Mouse (Mus musculus) embryo, embryonic 9.5 days (tissue): ENCODE data around the gene Mlc1.

Experiments used
- DNase-seq: peaks from one replicate; pipeline ENCODE4 v3.0.0-alpha.2; 2017; ENCODE audit errors: extremely low spot score

Gene Mlc1

GRCm38 (mm10) chr15:88978281-88979137, at the start of gene Mlc1:
Gene Mlc1, minus strand, starts transcription at chr15:88979007.
- peak; percentile 50 for DNase-seq

GRCm38 (mm10) chr15:89020492-89020891, 41.7 kb upstream of the Mlc1 start:
- no peak for DNase-seq

GRCm38 (mm10) chr15:89020085-89020484, 41.3 kb upstream of the Mlc1 start:
- DNase-seq, result no peak

- no peak for DNase-seq
Measured at GRCm38 (mm10) chr15:89016722-89017121, 37.9 kb upstream of the Mlc1 start.

- no peak for DNase-seq
Measured at GRCm38 (mm10) chr15:89007781-89008180, 29.0 kb upstream of the Mlc1 start.

- DNase-seq, result no peak
Measured at GRCm38 (mm10) chr15:89007002-89007401, 28.2 kb upstream of the Mlc1 start.

- no peak for DNase-seq
Measured at GRCm38 (mm10) chr15:89001245-89001644, 22.4 kb upstream of the Mlc1 start.

GRCm38 (mm10) chr15:89000367-89000766, 21.6 kb upstream of the Mlc1 start:
- DNase-seq, result no peak

GRCm38 (mm10) chr15:88999124-88999523, 20.3 kb upstream of the Mlc1 start:
- DNase-seq, result no peak

GRCm38 (mm10) chr15:88998636-88999035, 19.8 kb upstream of the Mlc1 start:
- no peak for DNase-seq

- DNase-seq, result no peak
Measured at GRCm38 (mm10) chr15:88989236-88989635, 10.4 kb upstream of the Mlc1 start.

- no peak for DNase-seq
Measured at GRCm38 (mm10) chr15:88982534-88983079, 3.8 kb upstream of the Mlc1 start, which contains the start of gene Mov10l1. Gene Mov10l1, plus strand, starts transcription at chr15:88982909.

- no peak for DNase-seq
Measured at GRCm38 (mm10) chr15:88979138-88979446, 285 bp upstream of the Mlc1 start.

GRCm38 (mm10) chr15:88972300-88972699, 6.5 kb downstream of the Mlc1 start:
- DNase-seq, result no peak

GRCm38 (mm10) chr15:88964070-88964578, 14.7 kb downstream of the Mlc1 start:
- no peak for DNase-seq

GRCm38 (mm10) chr15:88957522-88957921, 21.3 kb downstream of the Mlc1 start:
- DNase-seq, result no peak

GRCm38 (mm10) chr15:88955342-88955741, 23.5 kb downstream of the Mlc1 start:
- no peak for DNase-seq

- peak; percentile 23 for DNase-seq
Measured at GRCm38 (mm10) chr15:88954368-88955072, 24.3 kb downstream of the Mlc1 start, which contains the start of gene Ttll8. Gene Ttll8, minus strand, starts transcription at chr15:88954418.

- DNase-seq, result no peak
Measured at GRCm38 (mm10) chr15:88951246-88951645, 27.6 kb downstream of the Mlc1 start.

- no peak for DNase-seq
Measured at GRCm38 (mm10) chr15:88946851-88947250, 32.0 kb downstream of the Mlc1 start.

- no peak for DNase-seq
Measured at GRCm38 (mm10) chr15:88943896-88944551, 34.8 kb downstream of the Mlc1 start.

- no peak for DNase-seq
Measured at GRCm38 (mm10) chr15:88942783-88943182, 36.0 kb downstream of the Mlc1 start.
